Mouse (Mus musculus) stomach, embryonic 16.5 days (tissue): ENCODE measurements around the gene Ddx28. TPM values are rescaled to one million over a fixed set of nuclear protein-coding genes. Genes with fewer than 3 reads are reported as not detected.

Experiments
- ATAC-seq: fragments of 200-750 bp; cut with Nextera tagmentation; 2 replicates; pipeline ENCODE4 v1.8.0; 2017; ENCODE audit warnings: moderate number of reproducible peaks, moderate TSS enrichment; ENCODE audit not compliant: insufficient read depth, low FRiP score
- H3K27ac ChIP-seq: fragments of 300-500 bp; sonication (generic); 2 replicates; pipeline ENCODE4 v1.5.1; 2014; ENCODE audit warnings: low read length
- H3K27me3 ChIP-seq: fragments of 300-500 bp; sonication (generic); 2 replicates; pipeline ENCODE4 v1.6.1; 2014; ENCODE audit warnings: low read length, control low read depth, mixed read lengths; ENCODE audit not compliant: control insufficient read depth, insufficient read depth
- H3K36me3 ChIP-seq: fragments of 300-500 bp; sonication (generic); 2 replicates; pipeline ENCODE4 v1.6.1; 2014; ENCODE audit warnings: low read length; ENCODE audit not compliant: control insufficient read depth, insufficient read depth
- H3K4me1 ChIP-seq: fragments of 300-500 bp; sonication (generic); 2 replicates; pipeline ENCODE4 v1.6.1; 2014; ENCODE audit warnings: low read length, control low read depth, mixed read lengths; ENCODE audit not compliant: control insufficient read depth, insufficient read depth
- H3K4me2 ChIP-seq: fragments of 300-500 bp; sonication (generic); 2 replicates; pipeline ENCODE4 v1.6.1; 2014; ENCODE audit warnings: low read depth, low read length, mixed read lengths
- H3K4me3 ChIP-seq: fragments of 300-500 bp; sonication (generic); replicated peaks from 2 replicates; pipeline ENCODE4 v1.5.1; 2014; ENCODE audit warnings: mild to moderate bottlenecking, low read length
- H3K9ac ChIP-seq: fragments of 300-500 bp; sonication (generic); 2 replicates; pipeline ENCODE4 v1.6.1; 2014; ENCODE audit warnings: low read length
- H3K9me3 ChIP-seq: fragments of 300-500 bp; sonication (generic); replicated peaks from 2 replicates; pipeline ENCODE4 v1.6.1; 2016; ENCODE audit warnings: low read length, control low read depth; ENCODE audit not compliant: control insufficient read depth
- WGBS: fragments of 180-500 bp; shearing (Covaris S2); extraction: QIAGEN DNeasy Blood & Tissue Kit; methylation state at CpG from one replicate; pipeline ENCODE4 v1.1.7; 2014; 5-methylcytosine and 5-hydroxymethylcytosine counted together
- polyA plus RNA-seq: library from polyadenylated mRNA; unstranded; fragments of >200 nt; fragmentation: Nextera tagmentation; extraction: Ambion mirVana; gene quantifications from 2 replicates; pipeline ENCODE4 v1.2.1, GENCODE M21; 2015

Gene Ddx28
- polyA plus RNA-seq, 1 experiment from 2014 or later = 16.5 TPM

GRCm38 (mm10) chr8:106005875-106006274 is 5.8 kb downstream of the Ddx28 start, which contains the start of gene Dpep2nb:
Gene Dpep2nb (minus strand): TSS chr8:106005975.
- Histone ChIP-seq H3K4me2 (no peak within 1 kb of the TSS), H3K36me3 (no peaks in the 10 kb centered on the region), H3K9me3 (no peaks in the 10 kb centered on the region), H3K27ac (no peak within 1 kb of the TSS), H3K27me3 (no peaks in the 10 kb centered on the region), H3K9ac (no peak within 1 kb of the TSS), H3K4me3 (no peak within 1 kb of the TSS), H3K4me1 (peaks cover 12% of the 10 kb centered on the region)
- ATAC-seq = no peak
- WGBS = 69% methylated on average over 4 of the region's 4 CpGs

DNA sequence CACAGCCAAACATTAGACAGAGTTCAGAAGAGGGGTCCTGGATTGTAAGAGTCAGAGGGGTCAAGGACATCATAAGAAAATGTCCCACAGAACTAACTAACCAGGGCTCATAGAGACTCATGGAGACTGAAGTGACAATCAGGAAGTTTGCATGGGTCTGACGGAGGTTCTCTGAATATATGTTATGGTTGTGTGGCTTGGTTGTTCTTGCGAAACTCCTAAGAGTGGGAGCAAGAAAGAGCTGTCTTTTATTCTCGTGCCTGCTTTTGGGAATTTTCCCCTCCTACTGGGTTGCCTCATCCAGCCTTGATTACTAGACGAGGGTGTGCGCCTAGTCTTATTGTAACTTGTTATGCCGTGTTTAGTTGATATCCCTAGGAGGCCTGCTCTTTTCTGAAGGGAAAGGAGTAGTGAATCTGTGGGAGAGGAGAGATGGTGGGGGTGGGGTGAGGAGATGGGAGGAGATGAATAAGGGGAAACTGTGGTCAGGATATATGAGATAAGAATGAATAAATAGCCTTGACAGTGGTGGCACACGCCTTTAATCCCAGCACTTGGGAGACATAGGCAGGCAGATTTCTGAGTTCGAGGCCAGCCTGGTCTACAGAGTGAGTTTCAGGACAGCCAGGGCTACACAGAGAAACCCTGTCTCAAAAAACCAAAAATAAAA is 7.0 kb downstream of the Ddx28 start:
- no peaks in the 10 kb centered on the region for H3K36me3 ChIP-seq
- WGBS = 78% methylated on average over 8 of the region's 8 CpGs
- peaks cover 2% of the 10 kb centered on the region; the same call in 1 of the 2 replicates for H3K4me1 ChIP-seq
- no peaks in the 10 kb centered on the region for H3K27me3 ChIP-seq
- H3K9me3 ChIP-seq = no peaks in the 10 kb centered on the region
- no peak overlapping the region for H3K4me2 ChIP-seq
- H3K4me3 ChIP-seq = no peak overlapping the region
- ATAC-seq = no peak
- no peak overlapping the region for H3K27ac ChIP-seq
- no peak overlapping the region for H3K9ac ChIP-seq

DNA sequence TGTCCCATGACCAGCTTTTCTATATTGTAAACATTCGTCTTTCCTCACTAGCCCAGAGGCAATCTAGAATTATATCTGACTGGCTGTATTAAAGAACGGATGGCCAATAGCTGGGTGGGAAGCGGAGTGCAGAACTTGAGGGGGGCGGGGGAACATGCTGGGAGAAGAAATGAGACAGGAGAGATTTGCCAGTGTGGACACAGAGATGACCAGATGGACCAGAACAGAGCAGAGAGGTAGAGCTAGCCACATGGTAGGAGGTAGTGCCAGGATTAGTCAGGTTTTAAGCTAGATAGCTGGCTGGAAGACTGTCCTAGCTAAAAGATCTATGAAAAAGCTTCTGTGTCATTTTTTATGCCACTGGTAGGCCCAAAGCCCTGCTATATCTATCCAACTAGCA is 9.8 kb downstream of the Ddx28 start:
- no peak overlapping the region for H3K27ac ChIP-seq
- H3K4me2 ChIP-seq = no peak overlapping the region
- H3K9ac ChIP-seq = no peak overlapping the region
- H3K27me3 ChIP-seq = no peaks in the 10 kb centered on the region
- no peak for ATAC-seq
- 83% methylated on average over 4 of the region's 4 CpGs for WGBS
- no peak overlapping the region for H3K4me3 ChIP-seq
- H3K9me3 ChIP-seq = no peaks in the 10 kb centered on the region
- no peaks in the 10 kb centered on the region for H3K36me3 ChIP-seq
- no peaks in the 10 kb centered on the region for H3K4me1 ChIP-seq

DNA sequence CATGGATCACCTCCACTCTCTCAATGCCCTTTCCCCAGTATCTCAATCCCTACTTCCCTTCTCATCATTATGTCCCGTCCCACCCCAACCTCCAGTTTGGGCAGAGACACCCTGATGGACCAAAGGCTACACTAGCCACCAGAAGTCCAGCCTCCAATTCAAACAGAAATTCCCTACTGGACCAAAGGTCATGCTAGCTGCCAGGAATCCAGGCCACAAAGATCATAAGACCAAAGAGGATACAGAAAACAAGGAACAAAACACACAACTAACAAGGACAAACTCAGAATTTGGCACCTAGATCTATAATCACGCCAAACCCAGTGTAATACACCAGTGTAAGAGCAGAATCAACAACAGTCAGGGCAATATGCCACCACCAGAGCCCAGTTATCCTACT is 12.7 kb downstream of the Ddx28 start:
- ATAC-seq = no peak
- no peak overlapping the region for H3K4me3 ChIP-seq
- WGBS = 92% methylated on average over 2 of the region's 2 CpGs

DNA sequence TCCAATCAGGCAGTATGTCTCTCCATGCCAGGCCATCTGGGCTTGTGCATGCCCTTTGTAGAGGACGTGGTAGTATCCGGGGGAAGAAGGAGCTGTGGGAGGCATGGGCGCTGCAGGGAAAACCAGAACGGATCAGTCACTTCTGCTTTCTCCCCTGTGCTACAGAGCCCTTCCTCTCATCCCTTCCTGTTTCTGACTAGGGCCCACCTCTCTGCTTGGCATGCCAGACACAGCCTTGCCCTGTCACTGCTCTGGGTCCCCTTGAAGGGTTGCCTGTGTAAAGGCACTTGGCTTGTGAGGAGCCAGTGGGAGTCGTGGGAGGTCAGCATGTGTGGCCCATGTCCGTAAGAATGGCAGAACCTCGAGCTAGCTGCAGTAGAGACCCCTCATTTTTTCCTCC is 15.3 kb downstream of the Ddx28 start:
- no peak for ATAC-seq

More for the DNA sequence above, 12.7 kb downstream of the Ddx28 start:
- Histone ChIP-seq H3K4me1 (no peaks in the 10 kb centered on the region), H3K27ac (no peak overlapping the region), H3K9ac (no peak overlapping the region), H3K27me3 (no peaks in the 10 kb centered on the region), H3K36me3 (no peaks in the 10 kb centered on the region), H3K9me3 (no peaks in the 10 kb centered on the region), H3K4me2 (no peak overlapping the region)

DNA sequence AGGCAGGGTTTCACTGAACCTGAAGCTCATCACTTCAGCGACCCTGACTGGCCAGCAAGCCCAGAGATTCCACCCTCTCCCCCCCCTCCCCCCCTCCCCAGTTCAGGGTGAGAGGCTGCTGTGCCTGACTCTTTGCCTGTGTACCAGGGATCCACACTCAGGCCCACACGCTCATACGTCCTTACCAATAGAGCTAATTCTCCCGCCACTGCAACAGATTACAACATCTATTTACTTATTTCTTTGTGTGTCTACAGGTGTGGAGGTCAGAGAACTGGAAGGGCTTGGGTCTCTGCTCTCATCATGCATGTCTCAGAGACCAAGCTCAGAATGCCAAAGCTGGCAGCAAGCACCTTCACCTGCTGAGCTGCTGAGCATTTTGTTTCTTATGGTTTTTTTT is 18.5 kb downstream of the Ddx28 start:
- H3K4me1 ChIP-seq = no peaks in the 10 kb centered on the region

More for the DNA sequence above, 15.3 kb downstream of the Ddx28 start:
- Histone ChIP-seq H3K36me3 (no peaks in the 10 kb centered on the region), H3K4me3 (no peak overlapping the region), H3K27me3 (no peaks in the 10 kb centered on the region), H3K9me3 (no peaks in the 10 kb centered on the region), H3K27ac (no peak overlapping the region), H3K9ac (no peak overlapping the region), H3K4me1 (no peaks in the 10 kb centered on the region), H3K4me2 (no peak overlapping the region)
- WGBS = 63% methylated on average over 7 of the region's 7 CpGs

DNA sequence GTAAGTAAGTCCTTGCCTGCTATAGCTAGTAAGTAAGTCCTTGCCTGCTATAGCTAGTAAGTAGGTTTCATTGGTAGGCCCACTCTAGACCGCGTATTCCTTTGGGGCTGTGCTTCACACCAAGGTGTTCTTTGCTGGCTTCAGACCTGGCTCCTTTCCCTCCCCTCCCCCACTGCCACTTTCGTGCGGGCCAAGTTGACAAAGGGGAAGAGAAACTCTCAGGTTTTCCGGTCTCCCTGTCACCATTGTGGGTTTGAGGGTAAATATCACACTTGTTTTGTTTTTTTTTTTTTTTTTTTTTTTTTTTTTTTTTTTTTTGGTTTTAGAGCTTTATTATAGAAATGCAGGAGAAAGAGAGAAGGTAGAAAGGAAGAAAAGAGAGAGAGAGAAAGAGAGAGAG is 19.2 kb downstream of the Ddx28 start:
- WGBS = 54% methylated on average over 5 of the region's 5 CpGs
- ATAC-seq = no peak
- no peak overlapping the region for H3K4me3 ChIP-seq
- H3K9ac ChIP-seq = no peak overlapping the region
- H3K27me3 ChIP-seq = no peaks in the 10 kb centered on the region
- H3K27ac ChIP-seq = no peak overlapping the region
- H3K4me2 ChIP-seq = no peak overlapping the region
- H3K4me1 ChIP-seq = no peaks in the 10 kb centered on the region
- no peaks in the 10 kb centered on the region for H3K9me3 ChIP-seq
- no peaks in the 10 kb centered on the region for H3K36me3 ChIP-seq

More for the DNA sequence above, 18.5 kb downstream of the Ddx28 start:
- no peak for ATAC-seq
- Histone ChIP-seq H3K36me3 (no peaks in the 10 kb centered on the region), H3K27me3 (no peaks in the 10 kb centered on the region), H3K4me2 (no peak overlapping the region), H3K4me3 (no peak overlapping the region), H3K9ac (no peak overlapping the region), H3K9me3 (no peaks in the 10 kb centered on the region), H3K27ac (no peak overlapping the region)
- WGBS = 59% methylated on average over 4 of the region's 4 CpGs

- Histone ChIP-seq H3K4me1 (no peaks in the 10 kb centered on the region), H3K4me3 (no peak overlapping the region), H3K27ac (no peak overlapping the region), H3K4me2 (no peak overlapping the region), H3K9ac (peak overlapping the region; percentile 53; the same call in 1 of the 2 replicates), H3K9me3 (no peaks in the 10 kb centered on the region), H3K27me3 (no peaks in the 10 kb centered on the region), H3K36me3 (no peaks in the 10 kb centered on the region)
- ATAC-seq = no peak
- WGBS = 58% methylated on average over 2 of the region's 2 CpGs
These were observed 20.1 kb downstream of the Ddx28 start for GRCm38 (mm10) chr8:105991546-105991945.

DNA sequence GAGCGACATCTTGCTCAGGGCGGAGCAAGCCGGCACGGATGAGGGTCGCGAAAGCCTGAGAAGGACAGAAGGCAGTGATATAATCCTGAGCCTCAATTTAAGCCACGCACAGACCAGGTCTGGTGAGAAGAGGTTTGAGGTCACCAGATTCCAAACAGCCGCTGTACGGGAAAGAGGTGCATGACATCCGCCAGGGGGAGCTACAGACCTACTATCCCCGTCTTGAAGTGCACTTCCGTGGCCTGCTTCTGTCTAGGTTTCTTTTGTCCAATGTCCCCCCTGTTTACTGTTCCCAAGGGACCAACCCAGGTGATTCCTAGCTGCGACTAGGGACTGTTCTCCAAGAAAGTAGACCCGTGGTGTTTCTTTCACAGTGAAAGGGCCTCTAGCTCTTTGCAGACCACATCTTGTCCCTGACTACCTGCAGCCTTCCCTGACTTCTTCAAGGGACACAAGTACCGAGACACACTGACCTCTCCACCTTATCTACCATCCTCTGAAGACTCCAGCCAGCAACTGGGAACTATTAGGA is 20.8 kb downstream of the Ddx28 start, which contains the start of gene Dus2:
TSS of gene Dus2 (plus strand) at position 482 of the 532 bp plus-strand sequence.
- Histone ChIP-seq H3K9ac (peak within 1 kb of the TSS; percentile 53), H3K36me3 (no peaks in the 10 kb centered on the region), H3K27me3 (no peaks in the 10 kb centered on the region), H3K4me1 (no peaks in the 10 kb centered on the region), H3K9me3 (no peaks in the 10 kb centered on the region), H3K4me3 (no peak within 1 kb of the TSS), H3K4me2 (0 out of 2 replicates have a peak within 1 kb of the TSS, but pooled peaks have one; percentile 20), H3K27ac (no peak within 1 kb of the TSS)
- ATAC-seq = peak; percentile 82; the same call in 1 of the 2 replicates
- 8% methylated on average over 15 of the region's 15 CpGs for WGBS
